Mouse (Mus musculus) hindbrain, embryonic 12.5 days (tissue): ENCODE measurements around the gene Rhoj. TPM values are rescaled to one million over a fixed set of nuclear protein-coding genes. Genes with fewer than 3 reads are reported as not detected.
A peak's percentile ranks its signal among the peaks of the same experiment; 100 is the strongest.
"Not testable (repeated sequence)": the region's sequence is repeated elsewhere in the genome, so short reads cannot be mapped to it uniquely, and the experiment has no call there.

Experiments used
- ATAC-seq: fragments of 200-750 bp; cut with Nextera tagmentation; 2 replicates; pipeline ENCODE4 v1.8.0; 2017; ENCODE audit warnings: moderate TSS enrichment; ENCODE audit not compliant: low FRiP score
- H3K27ac ChIP-seq: fragments of 300-500 bp; sonication (generic); 2 replicates; pipeline ENCODE4 v1.5.1; 2016; ENCODE audit warnings: mild to moderate bottlenecking
- H3K27me3 ChIP-seq: fragments of 300-500 bp; sonication (generic); 2 replicates; pipeline ENCODE4 v1.6.1; 2016; ENCODE audit warnings: mild to moderate bottlenecking
- H3K36me3 ChIP-seq: fragments of 300-500 bp; sonication (generic); 2 replicates; pipeline ENCODE4 v1.6.1; 2016; ENCODE audit warnings: mild to moderate bottlenecking
- H3K4me1 ChIP-seq: fragments of 300-500 bp; sonication (generic); 2 replicates; pipeline ENCODE4 v1.6.1; 2016
- H3K4me2 ChIP-seq: fragments of 300-500 bp; sonication (generic); replicated peaks from 2 replicates; pipeline ENCODE4 v1.6.1; 2016; ENCODE audit warnings: mild to moderate bottlenecking
- H3K4me3 ChIP-seq: fragments of 300-500 bp; sonication (generic); 2 replicates; pipeline ENCODE4 v1.5.1; 2016; ENCODE audit warnings: mild to moderate bottlenecking
- H3K9ac ChIP-seq: fragments of 300-500 bp; sonication (generic); 2 replicates; pipeline ENCODE4 v1.6.1; 2016; ENCODE audit warnings: mild to moderate bottlenecking, moderate library complexity
- H3K9me3 ChIP-seq: fragments of 300-500 bp; sonication (generic); replicated peaks from 2 replicates; pipeline ENCODE4 v1.6.1; 2016; ENCODE audit warnings: mild to moderate bottlenecking
- WGBS: fragments of 180-500 bp; shearing (Covaris S2); methylation state at CpG from one replicate; pipeline ENCODE4 v1.1.7; 2016; 5-methylcytosine and 5-hydroxymethylcytosine counted together
- polyA plus RNA-seq: library from polyadenylated mRNA; unstranded; fragments of >200 nt; fragmentation: Nextera tagmentation; extraction: Ambion mirVana; gene quantifications from 2 replicates; pipeline ENCODE4 v1.2.1, GENCODE M21; 2016

Rhoj gene
- polyA plus RNA-seq, 1 experiment from 2014 or later: 47.3 TPM

- WGBS: 81% methylated on average over 12 of the region's 12 CpGs
- ATAC-seq: no peak
Measured at GRCm38 (mm10) chr12:75310766-75311165, 2.6 kb downstream of the Rhoj start.

GRCm38 (mm10) chr12:75311879-75312278 lies 3.8 kb downstream of the Rhoj start:
- Histone ChIP-seq H3K36me3 (no peaks in the 10 kb centered on the region), H3K9ac (no peak overlapping the region), H3K4me2 (no peak overlapping the region), H3K27ac (no peak overlapping the region), H3K9me3 (no peaks in the 10 kb centered on the region), H3K4me3 (no peak overlapping the region), H3K4me1 (peaks cover 8% of the 10 kb centered on the region), H3K27me3 (no peaks in the 10 kb centered on the region)
- 86% methylated on average over 8 of the region's 8 CpGs for WGBS
- no peak for ATAC-seq

More at GRCm38 (mm10) chr12:75310766-75311165, 2.6 kb downstream of the Rhoj start:
- no peak overlapping the region for H3K9ac ChIP-seq
- H3K4me2 ChIP-seq: peak overlapping the region; percentile 32
- H3K27ac ChIP-seq: no peak overlapping the region
- H3K36me3 ChIP-seq: no peaks in the 10 kb centered on the region
- H3K4me1 ChIP-seq: peaks cover 8% of the 10 kb centered on the region
- no peaks in the 10 kb centered on the region for H3K27me3 ChIP-seq
- no peak overlapping the region for H3K4me3 ChIP-seq
- H3K9me3 ChIP-seq: no peaks in the 10 kb centered on the region

GRCm38 (mm10) chr12:75313992-75314391 lies 5.9 kb downstream of the Rhoj start:
- Histone ChIP-seq H3K4me2 (no peak overlapping the region), H3K27ac (no peak overlapping the region), H3K27me3 (no peaks in the 10 kb centered on the region), H3K4me1 (no peaks in the 10 kb centered on the region), H3K9ac (no peak overlapping the region), H3K9me3 (no peaks in the 10 kb centered on the region), H3K4me3 (no peak overlapping the region), H3K36me3 (no peaks in the 10 kb centered on the region)
- WGBS: 86% methylated on average over 3 of the region's 3 CpGs
- no peak for ATAC-seq

GRCm38 (mm10) chr12:75315851-75316250 lies 7.7 kb downstream of the Rhoj start:
- WGBS: 91% methylated on average over 3 of the region's 3 CpGs
- H3K9me3 ChIP-seq: no peaks in the 10 kb centered on the region
- H3K4me1 ChIP-seq: no peaks in the 10 kb centered on the region
- H3K4me2 ChIP-seq: no peak overlapping the region
- H3K4me3 ChIP-seq: no peak overlapping the region
- H3K9ac ChIP-seq: no peak overlapping the region
- no peak for ATAC-seq
- no peaks in the 10 kb centered on the region for H3K27me3 ChIP-seq
- H3K27ac ChIP-seq: no peak overlapping the region
- H3K36me3 ChIP-seq: no peaks in the 10 kb centered on the region

- 84% methylated on average over 12 of the region's 12 CpGs for WGBS
- ATAC-seq: no peak
- no peaks in the 10 kb centered on the region for H3K36me3 ChIP-seq
Measured at GRCm38 (mm10) chr12:75320441-75320925, 12.4 kb downstream of the Rhoj start.

GRCm38 (mm10) chr12:75321189-75321588 lies 13.1 kb downstream of the Rhoj start:
- 81% methylated on average over 4 of the region's 4 CpGs for WGBS
- no peaks in the 10 kb centered on the region for H3K4me1 ChIP-seq
- no peak overlapping the region for H3K27ac ChIP-seq
- no peaks in the 10 kb centered on the region for H3K27me3 ChIP-seq
- H3K36me3 ChIP-seq: no peaks in the 10 kb centered on the region
- H3K4me3 ChIP-seq: no peak overlapping the region
- no peak overlapping the region for H3K4me2 ChIP-seq
- no peak overlapping the region for H3K9ac ChIP-seq
- H3K9me3 ChIP-seq: no peaks in the 10 kb centered on the region
- no peak for ATAC-seq

More at GRCm38 (mm10) chr12:75320441-75320925, 12.4 kb downstream of the Rhoj start:
- Histone ChIP-seq H3K9me3 (no peaks in the 10 kb centered on the region), H3K27me3 (no peaks in the 10 kb centered on the region), H3K4me1 (no peaks in the 10 kb centered on the region), H3K4me3 (no peak overlapping the region), H3K27ac (no peak overlapping the region), H3K9ac (no peak overlapping the region), H3K4me2 (no peak overlapping the region)

- no peak overlapping the region for H3K4me3 ChIP-seq
- no peak overlapping the region for H3K9ac ChIP-seq
- H3K27ac ChIP-seq: no peak overlapping the region
- H3K9me3 ChIP-seq: no peaks in the 10 kb centered on the region
- no peak for ATAC-seq
- H3K36me3 ChIP-seq: no peaks in the 10 kb centered on the region
- H3K4me1 ChIP-seq: no peaks in the 10 kb centered on the region
- H3K4me2 ChIP-seq: no peak overlapping the region
- H3K27me3 ChIP-seq: no peaks in the 10 kb centered on the region
- 90% methylated on average over 2 of the region's 2 CpGs for WGBS
Measured at GRCm38 (mm10) chr12:75329188-75329587, 21.1 kb downstream of the Rhoj start.

- H3K4me2 ChIP-seq: no peak overlapping the region
- no peaks in the 10 kb centered on the region for H3K27me3 ChIP-seq
- no peak overlapping the region for H3K27ac ChIP-seq
- H3K9ac ChIP-seq: no peak overlapping the region
- H3K36me3 ChIP-seq: no peaks in the 10 kb centered on the region
- WGBS: 82% methylated on average over 3 of the region's 3 CpGs
- no peak for ATAC-seq
- no peak overlapping the region for H3K4me3 ChIP-seq
- H3K4me1 ChIP-seq: no peaks in the 10 kb centered on the region
- H3K9me3 ChIP-seq: no peaks in the 10 kb centered on the region
Measured at GRCm38 (mm10) chr12:75339894-75340293, 31.8 kb downstream of the Rhoj start.

- no peaks in the 10 kb centered on the region for H3K36me3 ChIP-seq
- H3K27ac ChIP-seq: no peak overlapping the region
- H3K9me3 ChIP-seq: no peaks in the 10 kb centered on the region
- H3K9ac ChIP-seq: no peak overlapping the region
- H3K4me1 ChIP-seq: no peaks in the 10 kb centered on the region
- no peak overlapping the region for H3K4me2 ChIP-seq
- H3K4me3 ChIP-seq: no peak overlapping the region
- ATAC-seq: no peak
- H3K27me3 ChIP-seq: no peaks in the 10 kb centered on the region
- 94% methylated on average over 7 of the region's 7 CpGs for WGBS
Measured at GRCm38 (mm10) chr12:75340331-75340730, 32.2 kb downstream of the Rhoj start.

- H3K27me3 ChIP-seq: no peaks in the 10 kb centered on the region
- H3K4me3 ChIP-seq: no peak overlapping the region
- no peaks in the 10 kb centered on the region for H3K4me1 ChIP-seq
- no peaks in the 10 kb centered on the region for H3K9me3 ChIP-seq
- no peaks in the 10 kb centered on the region for H3K36me3 ChIP-seq
- H3K27ac ChIP-seq: no peak overlapping the region
- ATAC-seq: no peak
- H3K9ac ChIP-seq: no peak overlapping the region
- H3K4me2 ChIP-seq: no peak overlapping the region
- 82% methylated on average over 7 of the region's 7 CpGs for WGBS
Measured at GRCm38 (mm10) chr12:75348551-75348950, 40.4 kb downstream of the Rhoj start.

GRCm38 (mm10) chr12:75349537-75349936 lies 41.4 kb downstream of the Rhoj start:
- not testable (repeated sequence) for H3K27me3 ChIP-seq, H3K4me2 ChIP-seq, H3K4me1 ChIP-seq, H3K36me3 ChIP-seq, H3K27ac ChIP-seq, H3K4me3 ChIP-seq, H3K9me3 ChIP-seq, ATAC-seq, H3K9ac ChIP-seq
- WGBS: 83% methylated on average over 5 of the region's 5 CpGs

GRCm38 (mm10) chr12:75350750-75351149 lies 42.6 kb downstream of the Rhoj start:
- 76% methylated on average over 5 of the region's 5 CpGs for WGBS
- ATAC-seq: no peak

GRCm38 (mm10) chr12:75351846-75352245 lies 43.7 kb downstream of the Rhoj start:
- Histone ChIP-seq H3K27ac (no peak overlapping the region), H3K4me2 (no peak overlapping the region), H3K27me3 (no peaks in the 10 kb centered on the region), H3K4me3 (no peak overlapping the region), H3K36me3 (no peaks in the 10 kb centered on the region), H3K4me1 (no peaks in the 10 kb centered on the region), H3K9me3 (no peaks in the 10 kb centered on the region), H3K9ac (no peak overlapping the region)
- ATAC-seq: no peak
- 80% methylated on average over 7 of the region's 7 CpGs for WGBS

More at GRCm38 (mm10) chr12:75350750-75351149, 42.6 kb downstream of the Rhoj start:
- no peaks in the 10 kb centered on the region for H3K36me3 ChIP-seq
- H3K9me3 ChIP-seq: no peaks in the 10 kb centered on the region
- H3K4me2 ChIP-seq: no peak overlapping the region
- H3K9ac ChIP-seq: no peak overlapping the region
- H3K27ac ChIP-seq: no peak overlapping the region
- no peak overlapping the region for H3K4me3 ChIP-seq
- H3K27me3 ChIP-seq: no peaks in the 10 kb centered on the region
- no peaks in the 10 kb centered on the region for H3K4me1 ChIP-seq
